Mouse (Mus musculus) lung, postnatal 14 days (tissue): Measurements from ENCODE around the gene Megf11.

Source experiments
- DNase-seq: peaks from one replicate; pipeline ENCODE4 v3.0.0; 2021

Gene Megf11

GRCm38 (mm10) chr9:64528595-64528994 is 143.2 kb downstream of the Megf11 start:
- no peak for DNase-seq

DNA sequence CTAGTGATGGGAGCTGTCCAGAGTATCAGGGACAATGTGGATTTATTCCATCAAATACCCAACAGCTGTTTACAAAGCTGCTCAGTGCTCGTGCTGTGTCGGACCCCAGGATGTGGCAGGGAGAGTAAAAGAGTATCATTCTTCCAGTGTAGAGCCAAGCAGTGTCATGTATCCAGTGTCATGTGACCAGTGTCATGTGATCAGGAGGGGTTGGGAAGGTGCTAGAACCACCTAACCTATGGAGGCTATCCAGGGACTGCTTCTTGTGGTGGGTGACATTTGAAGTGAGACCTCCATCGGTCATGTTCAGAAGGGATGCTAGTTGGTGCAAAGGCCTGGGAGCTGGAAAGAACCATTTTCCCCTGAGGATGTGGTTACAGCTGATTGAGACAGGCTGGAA is 146.5 kb downstream of the Megf11 start:
- no peak for DNase-seq

DNA sequence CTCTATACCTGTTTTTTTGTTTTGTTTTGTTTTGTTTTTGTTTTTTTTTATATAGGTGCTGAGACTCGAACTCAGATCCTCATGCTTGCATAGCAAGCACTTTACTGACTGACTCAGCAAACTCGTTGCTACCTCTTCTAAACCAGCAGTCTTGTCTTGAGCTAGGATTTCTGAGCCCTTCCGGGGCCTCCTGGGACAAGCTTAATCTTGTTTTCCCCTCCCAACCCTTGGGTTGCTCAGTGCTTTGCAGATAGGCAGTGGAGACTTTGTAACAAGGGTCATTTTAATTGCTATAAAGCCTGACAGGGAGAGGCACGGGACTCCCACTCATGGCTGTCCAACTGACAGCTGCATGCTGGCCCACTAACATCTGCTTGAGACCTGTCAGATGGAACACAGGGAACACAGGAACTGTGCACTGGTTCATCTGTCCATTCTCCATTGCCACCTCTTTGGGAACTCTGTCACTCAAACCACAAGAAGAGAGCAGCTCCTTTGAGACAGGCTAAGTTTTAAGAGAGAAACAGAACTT is 147.4 kb downstream of the Megf11 start:
- no peak for DNase-seq

DNA sequence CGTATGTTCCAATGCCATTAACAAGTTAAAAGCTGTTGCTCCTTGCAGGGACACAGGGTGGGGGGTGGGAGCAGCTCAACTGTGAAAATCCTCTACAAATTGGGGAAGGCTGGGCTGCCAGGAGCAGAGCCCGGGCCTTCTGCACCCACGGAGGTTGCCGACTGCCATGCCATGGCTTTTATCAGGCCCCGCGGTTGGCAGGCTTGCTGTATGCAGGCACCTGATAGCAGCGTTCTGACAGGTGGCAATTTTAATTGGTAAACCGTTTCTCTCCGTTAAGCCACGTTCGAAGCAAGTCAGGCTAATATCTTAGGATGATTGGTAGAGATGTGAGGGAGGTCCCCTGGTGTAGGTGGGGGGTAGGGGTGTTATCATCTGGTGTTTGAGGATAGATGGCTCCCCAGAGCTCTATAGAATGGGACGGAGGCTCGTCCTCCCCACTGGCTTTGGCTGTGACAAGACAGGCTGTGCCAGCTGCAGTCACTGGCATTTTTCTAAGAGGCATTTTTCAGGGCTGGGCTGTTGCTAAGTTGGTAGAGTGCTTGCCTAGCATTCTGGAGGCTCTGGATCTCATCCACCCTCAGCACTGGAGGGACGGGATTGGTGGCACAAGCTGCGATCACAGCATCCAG is 148.2 kb downstream of the Megf11 start:
- DNase-seq = no peak

DNA sequence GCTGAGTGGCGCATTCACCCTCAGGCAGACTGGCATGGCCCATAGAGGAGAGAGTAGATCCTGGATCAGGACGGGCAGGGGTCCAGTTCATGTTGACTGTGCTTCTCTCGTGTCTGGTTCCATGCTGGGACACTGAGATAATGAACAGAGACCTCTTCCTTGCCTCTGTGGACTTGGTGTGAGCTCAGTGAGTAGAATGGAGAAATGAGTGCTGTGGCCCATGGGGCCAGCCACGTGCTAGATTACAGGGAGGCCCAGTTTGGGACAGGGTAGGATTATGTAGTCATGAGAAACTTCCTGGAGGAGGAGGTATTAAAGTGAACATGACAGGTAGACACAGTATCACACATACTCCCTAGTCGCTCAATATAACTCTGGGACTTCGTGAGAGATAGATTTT is 148.9 kb downstream of the Megf11 start:
- DNase-seq = no peak

- no peak for DNase-seq
Measured at GRCm38 (mm10) chr9:64534856-64535539, 149.6 kb downstream of the Megf11 start.

DNA sequence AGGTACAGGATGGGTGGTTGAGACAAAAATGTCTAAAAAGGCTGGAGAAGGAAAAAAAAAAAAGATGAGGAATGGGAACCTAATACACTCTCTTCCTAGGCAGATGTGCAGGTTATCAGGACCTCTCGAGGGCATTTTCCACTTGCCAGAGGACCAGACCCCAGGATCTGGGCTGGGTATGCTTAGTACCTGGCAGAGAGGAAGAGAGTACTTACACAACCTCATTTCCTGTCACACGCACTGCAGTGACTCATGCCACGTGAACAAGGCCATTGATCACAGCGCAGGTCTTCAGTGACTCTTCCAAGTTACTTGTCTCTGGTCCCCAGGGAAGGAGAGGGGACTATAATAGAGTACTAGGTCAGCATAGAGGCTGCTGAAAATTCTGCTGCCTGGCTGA is 152.4 kb downstream of the Megf11 start:
- no peak for DNase-seq

GRCm38 (mm10) chr9:64542246-64542645 is 156.8 kb downstream of the Megf11 start:
- DNase-seq = peak; percentile 14

- DNase-seq = no peak
Measured at GRCm38 (mm10) chr9:64543125-64543524, 157.7 kb downstream of the Megf11 start.

GRCm38 (mm10) chr9:64546344-64546991 is 161.0 kb downstream of the Megf11 start:
- DNase-seq = no peak

DNA sequence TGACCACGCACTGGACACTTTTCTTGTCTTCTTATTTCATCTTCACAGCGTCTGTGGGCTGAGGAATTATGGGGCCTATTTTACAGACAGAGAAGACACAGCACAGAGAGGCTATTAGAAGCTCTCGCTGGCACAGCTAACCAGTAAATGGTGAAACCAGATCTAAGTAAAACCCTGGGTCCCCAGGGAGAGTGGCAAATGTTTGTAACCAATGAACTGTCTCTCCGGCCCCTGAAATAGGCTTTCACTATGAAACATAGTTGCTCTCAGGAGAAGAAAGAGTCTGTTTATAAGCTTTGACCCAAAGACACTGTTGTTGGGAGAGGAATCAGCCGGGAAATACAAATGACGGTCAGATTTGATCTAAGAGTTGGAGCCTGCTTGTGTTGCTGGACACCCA is 162.9 kb downstream of the Megf11 start:
- no peak for DNase-seq

- DNase-seq = no peak
Measured at GRCm38 (mm10) chr9:64551307-64551706, 165.9 kb downstream of the Megf11 start.

DNA sequence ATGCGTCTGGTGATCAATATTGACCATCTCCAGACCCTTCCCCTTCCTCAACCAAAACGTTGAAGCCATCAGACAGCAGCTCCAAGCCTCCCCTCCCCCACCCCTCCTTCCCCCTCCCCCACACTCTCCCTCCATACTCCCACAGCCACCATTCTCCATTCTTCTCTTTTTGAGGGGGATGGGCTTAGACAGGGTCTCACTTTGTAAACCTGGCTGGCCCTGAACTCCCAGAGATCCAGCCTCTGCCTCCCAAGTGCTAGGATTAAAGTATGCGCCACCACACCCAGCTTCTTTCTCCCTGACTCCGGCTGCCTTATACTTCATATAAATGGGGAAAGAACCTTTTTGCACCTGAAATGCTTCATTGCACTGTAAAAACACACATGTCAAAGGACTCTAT is 166.6 kb downstream of the Megf11 start:
- no peak for DNase-seq

GRCm38 (mm10) chr9:64553441-64553840 is 168.0 kb downstream of the Megf11 start:
- DNase-seq = no peak

GRCm38 (mm10) chr9:64555620-64556019 is 170.2 kb downstream of the Megf11 start:
- no peak for DNase-seq

DNA sequence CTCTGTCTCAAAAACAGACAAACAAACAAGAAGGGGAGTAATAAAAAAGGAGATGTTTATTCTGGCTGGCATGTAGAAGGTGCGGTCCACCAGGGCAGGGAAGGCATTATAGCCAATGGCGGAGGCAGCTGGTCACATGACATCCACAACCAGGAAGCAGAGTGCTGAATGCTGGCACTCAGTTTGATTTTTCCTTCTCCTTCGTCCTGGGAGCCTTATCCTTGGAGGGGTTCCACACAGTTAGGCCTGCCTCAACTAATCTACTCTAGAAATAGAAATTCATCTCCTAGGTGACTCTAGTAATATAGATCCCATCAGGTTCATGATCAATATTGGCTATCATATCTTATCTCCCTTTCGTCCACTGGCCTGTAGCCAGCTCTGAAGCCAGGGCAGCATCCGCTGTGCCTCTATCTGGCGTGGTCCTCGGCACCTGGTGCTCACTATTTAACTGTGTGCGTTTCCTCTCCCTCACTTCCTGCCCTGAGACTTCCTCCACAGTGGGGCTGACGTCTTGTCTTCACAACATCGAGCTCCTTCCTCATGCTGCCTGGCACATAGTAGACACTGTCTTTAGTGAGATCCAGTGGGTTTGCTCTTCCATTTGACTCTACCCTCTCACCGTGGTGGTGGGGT is 171.8 kb downstream of the Megf11 start:
- no peak for DNase-seq

GRCm38 (mm10) chr9:64557846-64558530 is 172.6 kb downstream of the Megf11 start:
- DNase-seq = no peak

- DNase-seq = no peak
Measured at GRCm38 (mm10) chr9:64564315-64564767, 178.9 kb downstream of the Megf11 start.

DNA sequence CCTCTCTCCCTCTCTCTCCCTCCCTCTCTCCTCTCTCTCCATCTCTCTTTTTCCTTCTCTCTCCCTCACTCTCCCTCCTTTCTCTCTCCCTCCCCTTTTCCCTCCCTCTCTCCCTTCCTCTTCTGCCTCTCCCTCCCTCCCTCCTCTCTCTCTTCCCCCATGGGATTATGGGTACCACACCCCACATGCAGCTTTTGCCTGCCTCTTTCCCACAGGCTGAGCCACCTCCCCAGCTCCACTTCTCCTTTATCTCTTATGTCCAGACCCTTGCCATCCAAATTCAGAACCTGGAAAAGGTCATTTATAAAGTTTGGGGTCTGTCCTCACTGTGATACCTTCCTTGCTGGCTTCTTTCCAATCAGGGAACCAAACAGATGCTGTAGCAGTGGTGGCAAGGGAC is 180.5 kb downstream of the Megf11 start:
- DNase-seq = no peak

DNA sequence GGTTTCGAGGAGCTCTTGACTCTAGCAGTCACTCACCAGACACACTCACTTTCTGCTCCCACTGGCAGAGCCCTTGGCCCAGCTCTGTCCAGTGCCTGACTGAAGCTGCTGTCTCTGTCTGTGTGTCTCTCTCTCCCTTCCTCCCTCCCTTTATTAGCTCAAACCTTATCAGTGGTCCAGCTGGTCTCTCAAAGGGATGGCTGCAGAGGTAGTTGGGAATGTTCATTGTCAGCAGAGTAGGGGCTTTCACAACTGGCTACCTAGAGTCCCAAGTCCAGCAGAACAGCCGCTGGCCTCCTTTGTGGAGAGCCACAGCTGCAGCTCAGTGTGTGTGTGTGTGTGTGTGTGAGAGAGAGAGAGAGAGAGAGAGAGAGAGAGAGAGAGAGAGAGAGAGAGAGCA is 180.9 kb downstream of the Megf11 start:
- no peak for DNase-seq

DNA sequence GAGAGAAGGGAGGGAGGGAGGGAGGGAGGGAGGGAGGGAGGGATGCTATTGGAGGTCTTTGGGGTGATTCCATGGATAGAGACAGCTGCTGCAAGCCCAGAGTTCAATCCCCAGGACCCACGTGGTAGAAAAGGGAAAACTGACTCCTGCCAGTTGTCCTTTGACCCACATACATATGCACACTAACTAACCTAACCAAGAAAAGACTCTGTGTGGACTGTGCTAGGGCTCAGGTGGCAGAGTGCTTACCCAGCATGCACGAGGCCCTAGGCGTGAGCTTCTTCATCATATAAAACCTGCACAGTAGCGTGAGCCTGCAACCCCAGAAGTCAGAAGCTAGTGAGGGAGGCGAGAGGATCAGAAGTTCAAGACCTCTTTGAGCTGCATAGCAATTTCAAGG is 182.1 kb downstream of the Megf11 start:
- no peak for DNase-seq

DNA sequence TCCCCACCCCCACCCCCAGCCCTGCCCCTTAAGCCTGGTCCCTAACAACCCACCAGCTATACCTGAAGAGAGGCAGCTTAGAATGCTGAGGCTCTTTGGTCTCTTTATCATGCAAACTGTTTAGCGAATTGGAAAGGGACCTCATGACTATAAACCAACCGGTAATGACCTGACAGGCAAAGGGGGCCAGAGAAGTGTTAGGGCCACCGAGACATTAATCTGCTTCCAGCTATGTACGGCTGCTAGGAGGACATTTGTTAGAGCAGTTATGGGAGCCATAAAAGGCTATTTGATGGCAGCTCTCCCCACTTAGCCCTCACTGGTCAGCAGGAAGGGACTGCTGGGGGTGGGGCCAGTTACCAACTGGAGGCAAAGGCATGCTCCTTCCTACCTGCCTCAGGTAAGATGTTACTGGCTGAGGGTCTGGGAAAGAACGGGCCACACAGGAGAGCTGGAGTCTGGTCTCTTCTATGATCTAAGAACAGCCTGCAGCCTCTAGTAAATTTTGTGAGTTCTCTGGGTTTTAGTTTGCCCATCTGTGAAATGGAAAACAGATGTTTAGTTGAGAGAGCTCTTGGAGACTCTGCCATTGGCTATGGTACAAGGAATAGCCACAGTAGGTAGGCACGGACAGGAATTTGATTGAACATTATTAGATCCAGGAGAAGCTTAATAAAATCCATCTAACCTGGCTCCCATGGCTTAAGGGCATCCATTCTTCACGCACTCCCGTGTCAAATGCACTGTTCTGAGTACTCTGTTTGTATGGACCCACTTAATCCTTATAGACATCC is 183.2 kb downstream of the Megf11 start:
- no peak for DNase-seq
